Mouse (Mus musculus) CD8-positive naive resting alpha-beta T cell, adult 2 months (primary cell): ENCODE measurements around the gene Anxa8.

ENCODE experiments used
- DNase-seq, 2 experiments: peaks; one replicate each; pipeline ENCODE4 v3.0.0; 2022; ENCODE audit warnings: low read depth in 2 of 2, low spot score in 2 of 2

Anxa8 gene

GRCm38 (mm10) chr14:34085731-34086130 lies at the start of gene Anxa8:
TSS of gene Anxa8 (plus strand) at chr14:34085981.
- DNase-seq: no peak

GRCm38 (mm10) chr14:34041241-34041640 lies 44.5 kb upstream of the Anxa8 start:
- DNase-seq: no peak

- no peak for DNase-seq
Observed at GRCm38 (mm10) chr14:34043341-34043740, 42.4 kb upstream of the Anxa8 start.

GRCm38 (mm10) chr14:34050101-34050779 lies 35.5 kb upstream of the Anxa8 start:
- DNase-seq: no peak

- no peak for DNase-seq
Observed at GRCm38 (mm10) chr14:34052516-34052915, 33.3 kb upstream of the Anxa8 start, which contains the start of gene Antxrl. TSS of gene Antxrl (plus strand) at chr14:34052707.

- no peak for DNase-seq
Observed at GRCm38 (mm10) chr14:34071665-34072064, 14.1 kb upstream of the Anxa8 start.

- no peak for DNase-seq
Observed at GRCm38 (mm10) chr14:34075346-34075745, 10.4 kb upstream of the Anxa8 start.

- DNase-seq: no peak
Observed at GRCm38 (mm10) chr14:34077222-34077621, 8.6 kb upstream of the Anxa8 start.

GRCm38 (mm10) chr14:34078293-34078692 lies 7.5 kb upstream of the Anxa8 start:
- no peak for DNase-seq

GRCm38 (mm10) chr14:34080321-34080997 lies 5.3 kb upstream of the Anxa8 start:
- no peak for DNase-seq

GRCm38 (mm10) chr14:34086806-34087205 lies 1.0 kb downstream of the Anxa8 start:
- no peak for DNase-seq

GRCm38 (mm10) chr14:34087856-34088398 lies 2.1 kb downstream of the Anxa8 start:
- DNase-seq: no peak

- no peak for DNase-seq
Observed at GRCm38 (mm10) chr14:34089796-34090195, 4.0 kb downstream of the Anxa8 start.

- no peak for DNase-seq
Observed at GRCm38 (mm10) chr14:34091475-34091874, 5.7 kb downstream of the Anxa8 start.

GRCm38 (mm10) chr14:34092856-34093255 lies 7.1 kb downstream of the Anxa8 start:
- no peak for DNase-seq

- no peak for DNase-seq
Observed at GRCm38 (mm10) chr14:34096161-34096560, 10.4 kb downstream of the Anxa8 start.

GRCm38 (mm10) chr14:34102601-34103000 lies 16.8 kb downstream of the Anxa8 start, which contains the start of gene A630023A22Rik:
TSS of gene A630023A22Rik (minus strand) at chr14:34102754.
- DNase-seq: no peak

- no peak for DNase-seq
Observed at GRCm38 (mm10) chr14:34103855-34104254, 18.1 kb downstream of the Anxa8 start.

GRCm38 (mm10) chr14:34104892-34105291 lies 19.1 kb downstream of the Anxa8 start:
- no peak for DNase-seq

- no peak for DNase-seq
Observed at GRCm38 (mm10) chr14:34106389-34107062, 20.7 kb downstream of the Anxa8 start.

GRCm38 (mm10) chr14:34107594-34107993 lies 21.8 kb downstream of the Anxa8 start:
- no peak for DNase-seq

GRCm38 (mm10) chr14:34114311-34114710 lies 28.5 kb downstream of the Anxa8 start:
- DNase-seq: no peak
